Mouse (Mus musculus) adipocyte (in vitro differentiated cells): ENCODE results near the gene Cfap74.
A peak's percentile ranks its signal among the peaks of the same experiment; 100 is the strongest.
"Not testable (repeated sequence)": the region's sequence is repeated elsewhere in the genome, so short reads cannot be mapped to it uniquely, and the experiment has no call there.

Experiments used
- DNase-seq: peaks from one replicate; pipeline ENCODE4 v3.0.0-alpha.2; 2016; ENCODE audit warnings: low spot score

Cfap74 gene

GRCm38 (mm10) chr4:155408695-155409057, 314 bp upstream of the Cfap74 start:
- DNase-seq: peak; percentile 41

- no peak for DNase-seq
Measured at GRCm38 (mm10) chr4:155412124-155412523, 3.1 kb downstream of the Cfap74 start.

GRCm38 (mm10) chr4:155413641-155414335, 4.8 kb downstream of the Cfap74 start:
- no peak for DNase-seq

- no peak for DNase-seq
Measured at GRCm38 (mm10) chr4:155414656-155415235, 5.8 kb downstream of the Cfap74 start.

GRCm38 (mm10) chr4:155420137-155420536, 11.1 kb downstream of the Cfap74 start:
- DNase-seq: no peak

GRCm38 (mm10) chr4:155421412-155422370, 12.7 kb downstream of the Cfap74 start:
- DNase-seq: not testable (repeated sequence)

GRCm38 (mm10) chr4:155423988-155424387, 15.0 kb downstream of the Cfap74 start:
- no peak for DNase-seq

GRCm38 (mm10) chr4:155426272-155426671, 17.3 kb downstream of the Cfap74 start:
- DNase-seq: no peak

- DNase-seq: no peak
Measured at GRCm38 (mm10) chr4:155428442-155428841, 19.5 kb downstream of the Cfap74 start.

- no peak for DNase-seq
Measured at GRCm38 (mm10) chr4:155429202-155429601, 20.2 kb downstream of the Cfap74 start.

GRCm38 (mm10) chr4:155432358-155432757, 23.4 kb downstream of the Cfap74 start:
- DNase-seq: no peak

- peak; percentile 10 for DNase-seq
Measured at GRCm38 (mm10) chr4:155433993-155434392, 25.0 kb downstream of the Cfap74 start.

GRCm38 (mm10) chr4:155442808-155443207, 33.8 kb downstream of the Cfap74 start:
- no peak for DNase-seq

- DNase-seq: no peak
Measured at GRCm38 (mm10) chr4:155451597-155451996, 42.6 kb downstream of the Cfap74 start.

GRCm38 (mm10) chr4:155458575-155458974, 49.6 kb downstream of the Cfap74 start:
- no peak for DNase-seq

- no peak for DNase-seq
Measured at GRCm38 (mm10) chr4:155463050-155463449, 54.1 kb downstream of the Cfap74 start.

GRCm38 (mm10) chr4:155463611-155464010, 54.6 kb downstream of the Cfap74 start:
- DNase-seq: peak; percentile 29

- DNase-seq: no peak
Measured at GRCm38 (mm10) chr4:155464061-155464460, 55.1 kb downstream of the Cfap74 start.

- no peak for DNase-seq
Measured at GRCm38 (mm10) chr4:155465607-155466006, 56.6 kb downstream of the Cfap74 start.

- no peak for DNase-seq
Measured at GRCm38 (mm10) chr4:155466080-155466479, 57.1 kb downstream of the Cfap74 start.

GRCm38 (mm10) chr4:155467237-155468010, 58.4 kb downstream of the Cfap74 start:
- DNase-seq: no peak

GRCm38 (mm10) chr4:155468952-155469351, 60.0 kb downstream of the Cfap74 start, which contains the start of gene Tmem52:
Gene Tmem52, plus strand, starts transcription at chr4:155469114.
- no peak for DNase-seq
